Mouse (Mus musculus) kidney, adult 8-10 months (tissue): ENCODE results near the gene Bcl2l15.
"Not testable (repeated sequence)": the region's sequence is repeated elsewhere in the genome, so short reads cannot be mapped to it uniquely, and the experiment has no call there.

Source experiments
- DNase-seq, 2 experiments: peaks; one replicate each; pipeline ENCODE4 v3.0.0; 2022

The Bcl2l15 gene

GRCm38 (mm10) chr3:103832426-103832825 is at the start of gene Bcl2l15:
Gene Bcl2l15, plus strand, starts transcription at chr3:103832601.
- DNase-seq = no peak

- DNase-seq = no peak
Measured at GRCm38 (mm10) chr3:103782844-103783609, 49.4 kb upstream of the Bcl2l15 start.

- no peak for DNase-seq
Measured at GRCm38 (mm10) chr3:103787225-103787624, 45.2 kb upstream of the Bcl2l15 start.

- no peak for DNase-seq
Measured at GRCm38 (mm10) chr3:103789096-103789495, 43.3 kb upstream of the Bcl2l15 start.

GRCm38 (mm10) chr3:103789891-103790345 is 42.5 kb upstream of the Bcl2l15 start:
- peak in 1 of 2 experiments; percentile 48 for DNase-seq

- no peak for DNase-seq
Measured at GRCm38 (mm10) chr3:103790346-103791145, 41.9 kb upstream of the Bcl2l15 start.

- peak; percentile 92 to 94 for DNase-seq
Measured at GRCm38 (mm10) chr3:103791230-103792110, 40.9 kb upstream of the Bcl2l15 start, which contains the start of gene Hipk1. Gene Hipk1, minus strand, starts transcription at chr3:103791563.

- not testable (repeated sequence) for DNase-seq
Measured at GRCm38 (mm10) chr3:103792111-103792406, 40.3 kb upstream of the Bcl2l15 start.

- no peak for DNase-seq
Measured at GRCm38 (mm10) chr3:103792566-103792965, 39.8 kb upstream of the Bcl2l15 start.

- no peak for DNase-seq
Measured at GRCm38 (mm10) chr3:103796389-103796788, 36.0 kb upstream of the Bcl2l15 start.

- no peak for DNase-seq
Measured at GRCm38 (mm10) chr3:103799507-103799906, 32.9 kb upstream of the Bcl2l15 start.

- DNase-seq = peak; percentile 88 to 92
Measured at GRCm38 (mm10) chr3:103801631-103802531, 30.5 kb upstream of the Bcl2l15 start.

- DNase-seq = peak; percentile 55 to 62
Measured at GRCm38 (mm10) chr3:103802861-103803260, 29.5 kb upstream of the Bcl2l15 start.

- DNase-seq = no peak
Measured at GRCm38 (mm10) chr3:103805671-103806070, 26.7 kb upstream of the Bcl2l15 start.

GRCm38 (mm10) chr3:103808891-103809798 is 23.3 kb upstream of the Bcl2l15 start, which contains the start of the genes Dclre1b, Ap4b1 and Gm43064:
Gene Dclre1b, minus strand, starts transcription at chr3:103809444.
Gene Ap4b1, plus strand, starts transcription at chr3:103809520.
Gene Gm43064, plus strand, starts transcription at chr3:103809573.
- DNase-seq = peak; percentile 86 to 89

- no peak for DNase-seq
Measured at GRCm38 (mm10) chr3:103809799-103810150, 22.6 kb upstream of the Bcl2l15 start.

GRCm38 (mm10) chr3:103810967-103811366 is 21.4 kb upstream of the Bcl2l15 start:
- DNase-seq = no peak

- no peak for DNase-seq
Measured at GRCm38 (mm10) chr3:103827548-103827947, 4.9 kb upstream of the Bcl2l15 start.

- DNase-seq = no peak
Measured at GRCm38 (mm10) chr3:103829036-103829435, 3.4 kb upstream of the Bcl2l15 start.

GRCm38 (mm10) chr3:103830681-103831080 is 1.7 kb upstream of the Bcl2l15 start:
- not testable (repeated sequence) for DNase-seq

- no peak for DNase-seq
Measured at GRCm38 (mm10) chr3:103831146-103831545, 1.3 kb upstream of the Bcl2l15 start.
